Mouse (Mus musculus) embryonic facial prominence, embryonic 10.5 days (tissue): Measurements from ENCODE around the gene Ptbp3. TPM values are rescaled to one million over a fixed set of nuclear protein-coding genes. Genes with fewer than 3 reads are reported as not detected.

Source experiments
- DNase-seq: peaks from one replicate; pipeline ENCODE4 v3.0.0-alpha.2; 2017; ENCODE audit warnings: low spot score
- H3K27ac ChIP-seq: fragments of 300-500 bp; sonication (generic); replicated peaks from 2 replicates; pipeline ENCODE4 v1.5.1; 2016; ENCODE audit warnings: mild to moderate bottlenecking
- H3K27me3 ChIP-seq: fragments of 300-500 bp; sonication (generic); replicated peaks from 2 replicates; pipeline ENCODE4 v1.6.1; 2016; ENCODE audit warnings: low read depth, mild to moderate bottlenecking; ENCODE audit not compliant: poor library complexity, severe bottlenecking
- H3K36me3 ChIP-seq: fragments of 300-500 bp; sonication (generic); replicated peaks from 2 replicates; pipeline ENCODE4 v1.6.1; 2016; ENCODE audit warnings: mild to moderate bottlenecking, moderate library complexity
- H3K4me1 ChIP-seq: fragments of 300-500 bp; sonication (generic); 2 replicates; pipeline ENCODE4 v1.6.1; 2016
- H3K4me3 ChIP-seq: fragments of 300-500 bp; sonication (generic); 2 replicates; pipeline ENCODE4 v1.5.1; 2016; ENCODE audit warnings: mild to moderate bottlenecking, moderate library complexity
- H3K9me3 ChIP-seq: fragments of 300-500 bp; sonication (generic); 2 replicates; pipeline ENCODE4 v1.6.1; 2016; ENCODE audit warnings: mild to moderate bottlenecking
- WGBS: fragments of 180-500 bp; shearing (Covaris S2); methylation state at CpG from one replicate; pipeline ENCODE4 v1.1.7; 2016; 5-methylcytosine and 5-hydroxymethylcytosine counted together
- polyA plus RNA-seq: library from polyadenylated mRNA; unstranded; fragments of >200 nt; fragmentation: Nextera tagmentation; extraction: Ambion mirVana; gene quantifications from 2 replicates; pipeline ENCODE4 v1.2.1, GENCODE M21; 2016

The Ptbp3 gene
- polyA plus RNA-seq, 1 experiment from 2014 or later = 35.8 TPM

GRCm38 (mm10) chr4:59526728-59527127 is 22.4 kb downstream of the Ptbp3 start:
- no peak overlapping the region for H3K4me3 ChIP-seq
- no peaks in the 10 kb centered on the region for H3K9me3 ChIP-seq
- no peak overlapping the region for H3K27ac ChIP-seq
- H3K27me3 ChIP-seq = no peaks in the 10 kb centered on the region
- no peak for DNase-seq
- peaks cover 7% of the 10 kb centered on the region for H3K36me3 ChIP-seq
- 73% methylated on average over 2 of the region's 2 CpGs for WGBS
- 0 out of 2 replicates have a peak, but pooled peaks cover 3% of the 10 kb centered on the region for H3K4me1 ChIP-seq

GRCm38 (mm10) chr4:59524875-59525274 is 24.3 kb downstream of the Ptbp3 start:
- Histone ChIP-seq H3K9me3 (no peaks in the 10 kb centered on the region), H3K36me3 (peaks cover 19% of the 10 kb centered on the region), H3K27ac (no peak overlapping the region), H3K27me3 (no peaks in the 10 kb centered on the region), H3K4me3 (no peak overlapping the region), H3K4me1 (0 out of 2 replicates have a peak, but pooled peaks cover 3% of the 10 kb centered on the region)
- 90% methylated on average over 3 of the region's 3 CpGs for WGBS
- no peak for DNase-seq

- no peak overlapping the region for H3K27ac ChIP-seq
- H3K36me3 ChIP-seq = peaks cover 49% of the 10 kb centered on the region
- H3K9me3 ChIP-seq = no peaks in the 10 kb centered on the region
- peaks cover 4% of the 10 kb centered on the region for H3K4me1 ChIP-seq
- H3K4me3 ChIP-seq = no peak overlapping the region
- H3K27me3 ChIP-seq = no peaks in the 10 kb centered on the region
- no peak for DNase-seq
Measured at GRCm38 (mm10) chr4:59510321-59510720, 38.8 kb downstream of the Ptbp3 start.

- peaks cover 4% of the 10 kb centered on the region for H3K4me1 ChIP-seq
- H3K4me3 ChIP-seq = no peak overlapping the region
- H3K9me3 ChIP-seq = no peaks in the 10 kb centered on the region
- 95% methylated on average over 2 of the region's 2 CpGs for WGBS
- H3K27me3 ChIP-seq = no peaks in the 10 kb centered on the region
- H3K27ac ChIP-seq = no peak overlapping the region
- H3K36me3 ChIP-seq = peaks cover 49% of the 10 kb centered on the region
- DNase-seq = no peak
Measured at GRCm38 (mm10) chr4:59509558-59509957, 39.6 kb downstream of the Ptbp3 start.

GRCm38 (mm10) chr4:59507766-59508165 is 41.4 kb downstream of the Ptbp3 start:
- Histone ChIP-seq H3K4me3 (no peak overlapping the region), H3K36me3 (peaks cover 45% of the 10 kb centered on the region), H3K27ac (no peak overlapping the region), H3K4me1 (peaks cover 4% of the 10 kb centered on the region), H3K9me3 (no peaks in the 10 kb centered on the region), H3K27me3 (no peaks in the 10 kb centered on the region)
- no peak for DNase-seq
- WGBS = 79% methylated on average over 2 of the region's 2 CpGs

GRCm38 (mm10) chr4:59506704-59507103 is 42.5 kb downstream of the Ptbp3 start:
- Histone ChIP-seq H3K4me1 (peaks cover 4% of the 10 kb centered on the region), H3K36me3 (peaks cover 43% of the 10 kb centered on the region), H3K27ac (no peak overlapping the region), H3K9me3 (no peaks in the 10 kb centered on the region), H3K27me3 (no peaks in the 10 kb centered on the region), H3K4me3 (no peak overlapping the region)
- DNase-seq = no peak
- 97% methylated on average over 3 of the region's 3 CpGs for WGBS

- Histone ChIP-seq H3K4me1 (peaks cover 4% of the 10 kb centered on the region), H3K27ac (no peak overlapping the region), H3K4me3 (no peak overlapping the region), H3K9me3 (no peaks in the 10 kb centered on the region), H3K27me3 (no peaks in the 10 kb centered on the region), H3K36me3 (peaks cover 43% of the 10 kb centered on the region)
- 85% methylated on average over 3 of the region's 3 CpGs for whole genome bisulfite sequencing
- no peak for DNase-seq
Measured at GRCm38 (mm10) chr4:59505481-59505880, 43.7 kb downstream of the Ptbp3 start.

GRCm38 (mm10) chr4:59491097-59491496 is 58.1 kb downstream of the Ptbp3 start:
- WGBS = 96% methylated on average over 2 of the region's 2 CpGs
- Histone ChIP-seq H3K9me3 (no peaks in the 10 kb centered on the region), H3K27me3 (no peaks in the 10 kb centered on the region), H3K36me3 (peaks cover 50% of the 10 kb centered on the region), H3K4me1 (no peaks in the 10 kb centered on the region), H3K27ac (no peak overlapping the region), H3K4me3 (no peak overlapping the region)
- no peak for DNase-seq

- Histone ChIP-seq H3K27me3 (no peaks in the 10 kb centered on the region), H3K9me3 (no peaks in the 10 kb centered on the region), H3K36me3 (peaks cover under 1% of the 10 kb centered on the region), H3K4me3 (no peak overlapping the region), H3K27ac (no peak overlapping the region), H3K4me1 (no peaks in the 10 kb centered on the region)
- DNase-seq = no peak
Measured at GRCm38 (mm10) chr4:59471306-59471705, 77.9 kb downstream of the Ptbp3 start.

- no peaks in the 10 kb centered on the region for H3K9me3 ChIP-seq
- H3K27ac ChIP-seq = no peak overlapping the region
- no peaks in the 10 kb centered on the region for H3K27me3 ChIP-seq
- no peak overlapping the region for H3K4me3 ChIP-seq
- DNase-seq = no peak
- H3K36me3 ChIP-seq = no peaks in the 10 kb centered on the region
- H3K4me1 ChIP-seq = no peaks in the 10 kb centered on the region
- WGBS = 77% methylated on average over 2 of the region's 2 CpGs
Measured at GRCm38 (mm10) chr4:59465449-59465848, 83.7 kb downstream of the Ptbp3 start.

- no peaks in the 10 kb centered on the region for H3K36me3 ChIP-seq
- H3K4me1 ChIP-seq = no peaks in the 10 kb centered on the region
- H3K9me3 ChIP-seq = no peaks in the 10 kb centered on the region
- H3K27me3 ChIP-seq = no peaks in the 10 kb centered on the region
- no peak for DNase-seq
- WGBS = 90% methylated on average over 6 of the region's 6 CpGs
- H3K4me3 ChIP-seq = no peak overlapping the region
- no peak overlapping the region for H3K27ac ChIP-seq
Measured at GRCm38 (mm10) chr4:59464661-59465060, 84.5 kb downstream of the Ptbp3 start.

- H3K4me3 ChIP-seq = no peak overlapping the region
- no peaks in the 10 kb centered on the region for H3K27me3 ChIP-seq
- H3K4me1 ChIP-seq = no peaks in the 10 kb centered on the region
- WGBS = 86% methylated on average over 6 of the region's 6 CpGs
- no peak overlapping the region for H3K27ac ChIP-seq
- no peaks in the 10 kb centered on the region for H3K36me3 ChIP-seq
- H3K9me3 ChIP-seq = no peaks in the 10 kb centered on the region
- no peak for DNase-seq
Measured at GRCm38 (mm10) chr4:59462494-59462893, 86.7 kb downstream of the Ptbp3 start.

GRCm38 (mm10) chr4:59461116-59461727 is 87.9 kb downstream of the Ptbp3 start:
- no peak overlapping the region for H3K4me3 ChIP-seq
- H3K27me3 ChIP-seq = no peaks in the 10 kb centered on the region
- 86% methylated on average over 11 of the region's 11 CpGs for WGBS
- no peak overlapping the region for H3K27ac ChIP-seq
- DNase-seq = no peak
- no peaks in the 10 kb centered on the region for H3K9me3 ChIP-seq
- H3K4me1 ChIP-seq = no peaks in the 10 kb centered on the region
- H3K36me3 ChIP-seq = no peaks in the 10 kb centered on the region
